In the genomic region with DNA sequence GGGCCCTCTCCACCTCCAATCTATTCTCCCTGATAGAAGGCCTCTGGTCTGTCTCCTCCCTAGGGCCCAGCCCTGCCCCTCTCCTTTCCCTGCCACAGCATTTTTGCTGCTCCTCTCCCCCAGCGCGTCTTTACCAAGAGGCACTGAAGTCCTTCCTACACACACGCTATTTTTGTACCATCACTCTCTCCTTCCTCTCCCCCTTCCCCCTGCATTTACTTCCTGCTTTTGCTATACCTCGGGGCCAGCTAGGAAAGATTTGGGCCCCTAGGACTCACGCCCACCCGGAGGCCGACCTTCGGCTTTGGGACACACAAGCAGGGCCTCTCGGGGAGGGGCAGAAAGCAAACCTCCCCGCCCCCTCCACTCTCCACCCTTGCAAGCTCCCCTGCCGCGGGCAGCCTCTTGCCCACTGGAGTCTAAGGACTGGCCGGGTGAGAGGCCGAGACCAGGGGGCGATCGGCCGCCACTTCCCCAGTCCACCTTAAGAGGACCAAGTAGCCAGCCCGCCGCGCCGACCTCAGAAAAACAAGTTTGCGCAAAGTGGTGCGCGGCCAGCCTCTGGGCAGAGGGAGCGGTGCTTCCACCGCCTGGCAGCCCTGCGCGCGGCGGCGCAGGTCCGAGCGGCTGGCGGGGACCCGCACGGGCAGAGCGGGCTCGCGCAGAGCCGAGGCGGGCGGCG, we compare ENCODE assay signal across 8 mouse cellular contexts. TPM values are rescaled to one million over a fixed set of nuclear protein-coding genes. Genes with fewer than 3 reads are reported as not detected.
DNase-seq lines count a peak whose midpoint lies in the region; ATAC-seq and TF ChIP-seq lines count a peak whose summit lies in the region.

Gene Sirpa (plus strand): TSS at position 377 of the 682 bp plus-strand sequence.

- peak; percentile 69 to 79 for DNase-seq in adrenal gland, adult 18-20 months (ENCODE audit: low spot score in 2 of 2)
- peak; percentile 80 for DNase-seq in embryo, embryonic 10 days (ENCODE audit: low spot score)
- peak; percentile 64 to 70 for DNase-seq in gastrocnemius, adult 8-10 months (ENCODE audit: low spot score in 2 of 2)
- peak; percentile 71 to 72 for DNase-seq in left cerebral cortex, adult 2 months (ENCODE audit: extremely low spot score in 1 of 2, low spot score in 2 of 2)
- DNase-seq in lung, postnatal 36 days: peak; percentile 87
- peak; percentile 48 for DNase-seq in retina, postnatal 7 days (ENCODE audit: low read depth, low spot score)
- DNase-seq in urinary bladder, postnatal 25 days (ENCODE audit: low spot score): peak; percentile 50

- WGBS in hindbrain, embryonic 15.5 days: 0% methylated on average over 41 of the region's 43 CpGs

- H3K4me2 ChIP-seq in hindbrain, embryonic 15.5 days: peak within 1 kb of the TSS; percentile 81

- intact Hi-C loops in left cerebral cortex, adult 2 months (cut with DNase I): loop anchor here (1.0 kb wide), 2 partner anchors 18 to 90 kb away; no protein-coding TSS in a partner anchor

- H3K36me3 ChIP-seq in hindbrain, embryonic 15.5 days: no peaks in the 10 kb centered on the region

- H3K9ac ChIP-seq in hindbrain, embryonic 15.5 days: peak within 1 kb of the TSS; percentile 72

- no peak; the same call in 1 of the 2 replicates for TF ChIP-seq CTCF in left cerebral cortex, adult 2 months (IDR thresholded peaks at IDR 0.05)

- ATAC-seq in hindbrain, embryonic 15.5 days (ENCODE audit: low FRiP score, low read depth): peak; percentile 91

- peak within 1 kb of the TSS; percentile 86 for H3K27ac ChIP-seq in hindbrain, embryonic 15.5 days (replicated peaks)
- peak within 1 kb of the TSS; percentile 99 for H3K27ac ChIP-seq in left cerebral cortex, adult 2 months

- peaks cover 45% of the 10 kb centered on the region for H3K4me1 ChIP-seq in hindbrain, embryonic 15.5 days (replicated peaks)

- no peaks in the 10 kb centered on the region for H3K9me3 ChIP-seq in hindbrain, embryonic 15.5 days

- H3K27me3 ChIP-seq in hindbrain, embryonic 15.5 days: no peaks in the 10 kb centered on the region

- peak within 1 kb of the TSS; percentile 75 for H3K4me3 ChIP-seq in hindbrain, embryonic 15.5 days
- peak within 1 kb of the TSS; percentile 68 for H3K4me3 ChIP-seq in left cerebral cortex, adult 2 months

RNA-seq across cellular contexts. Expression of gene Sirpa, which starts in this region (rescaled TPM):
- 10 to 100 TPM; 42.1 to 60.6 TPM for total RNA-seq in adrenal gland, adult 18-20 months (2021)
- total RNA-seq in gastrocnemius, adult 8-10 months (2022): 1 to 10 TPM; 4.0 to 9.7 (median 5.3) TPM
- polyA plus RNA-seq in hindbrain, embryonic 15.5 days (2015; fragmentation: Nextera tagmentation; extraction: Ambion mirVana): 31.7 and 35.1 TPM in 2 replicates
- total RNA-seq in left cerebral cortex, adult 2 months (2021): 100 to 1,000 TPM; 375 to 384 TPM

Comparison
In these comparisons a context has a peak if more than half of its experiments do, and no peak if none do; other contexts are left out.
1. Peak in every context shown above with its lines: DNase-seq, ATAC-seq, H3K4me3 ChIP-seq and H3K27ac ChIP-seq.
2. RNA of gene Sirpa (total RNA-seq): 375 to 384 TPM in left cerebral cortex, adult 2 months; 42.1 to 60.6 TPM in adrenal gland, adult 18-20 months and 4.0 to 9.7 TPM in gastrocnemius, adult 8-10 months; every median in the first group is over 4 times any median in the second.